Mouse (Mus musculus): ENCODE measurements around the gene Usp12. TPM values are rescaled to one million over a fixed set of nuclear protein-coding genes. Genes with fewer than 3 reads are reported as not detected.

The Usp12 gene
- polyA plus RNA-seq, 1 experiment from 2014 or later = 15.2 TPM

GRCm38 (mm10) chr5:146832435-146832768 is 37.6 kb upstream of the Usp12 start:
- Histone ChIP-seq H3K9me3 (no peaks in the 10 kb centered on the region), H3K4me3 (peak overlapping the region; percentile 91), H3K27me3 (no peaks in the 10 kb centered on the region), H3K9ac (peak overlapping the region; percentile 94), H3K27ac (peak overlapping the region; percentile 89), H3K4me2 (peak overlapping the region; percentile 82), H3K36me3 (peaks cover 31% of the 10 kb centered on the region), H3K4me1 (replicated peaks) (peaks cover 29% of the 10 kb centered on the region)
- no peak for ATAC-seq (ENCODE audit: low FRiP score)
- 48% methylated on average over 7 of the region's 7 CpGs for WGBS

- Histone ChIP-seq H3K27me3 (no peaks in the 10 kb centered on the region), H3K9ac (no peak overlapping the region), H3K36me3 (peaks cover 2% of the 10 kb centered on the region), H3K4me3 (no peak overlapping the region), H3K4me1 (replicated peaks) (peaks cover 23% of the 10 kb centered on the region), H3K27ac (no peak overlapping the region), H3K4me2 (no peak overlapping the region), H3K9me3 (no peaks in the 10 kb centered on the region)
- no peak for ATAC-seq (ENCODE audit: low FRiP score)
- 47% methylated on average over 8 of the region's 8 CpGs for WGBS
These were observed 34.7 kb upstream of the Usp12 start for GRCm38 (mm10) chr5:146829528-146829927.

- Histone ChIP-seq H3K36me3 (no peaks in the 10 kb centered on the region), H3K27me3 (no peaks in the 10 kb centered on the region), H3K9ac (no peak overlapping the region), H3K4me2 (no peak overlapping the region), H3K9me3 (no peaks in the 10 kb centered on the region), H3K27ac (no peak overlapping the region), H3K4me3 (no peak overlapping the region), H3K4me1 (replicated peaks) (0 out of 2 replicates have a peak, but pooled peaks cover 6% of the 10 kb centered on the region)
- no peak for ATAC-seq (ENCODE audit: low FRiP score)
- WGBS = 86% methylated on average over 5 of the region's 5 CpGs
These were observed 28.2 kb upstream of the Usp12 start for GRCm38 (mm10) chr5:146823005-146823404.

GRCm38 (mm10) chr5:146818906-146819623 is 24.3 kb upstream of the Usp12 start:
- no peaks in the 10 kb centered on the region for H3K9me3 ChIP-seq
- H3K27me3 ChIP-seq = no peaks in the 10 kb centered on the region
- no peak overlapping the region for H3K27ac ChIP-seq
- no peaks in the 10 kb centered on the region for H3K4me1 ChIP-seq (replicated peaks)
- no peak overlapping the region for H3K4me2 ChIP-seq
- H3K4me3 ChIP-seq = no peak overlapping the region
- no peak for ATAC-seq (ENCODE audit: low FRiP score)
- H3K9ac ChIP-seq = no peak overlapping the region
- H3K36me3 ChIP-seq = no peaks in the 10 kb centered on the region
- 64% methylated on average over 8 of the region's 8 CpGs for WGBS

- Histone ChIP-seq H3K9me3 (no peaks in the 10 kb centered on the region), H3K4me1 (replicated peaks) (no peaks in the 10 kb centered on the region), H3K27ac (no peak overlapping the region), H3K9ac (no peak overlapping the region), H3K27me3 (no peaks in the 10 kb centered on the region), H3K4me2 (no peak overlapping the region), H3K4me3 (no peak overlapping the region), H3K36me3 (no peaks in the 10 kb centered on the region)
- WGBS = 85% methylated on average over 8 of the region's 8 CpGs
- no peak for ATAC-seq (ENCODE audit: low FRiP score)
These were observed 22.8 kb upstream of the Usp12 start for GRCm38 (mm10) chr5:146817583-146817982.

GRCm38 (mm10) chr5:146815394-146815793 is 20.6 kb upstream of the Usp12 start:
- no peaks in the 10 kb centered on the region for H3K4me1 ChIP-seq (replicated peaks)
- H3K4me3 ChIP-seq = no peak overlapping the region
- no peak overlapping the region for H3K9ac ChIP-seq
- WGBS = 85% methylated on average over 4 of the region's 4 CpGs
- H3K27me3 ChIP-seq = no peaks in the 10 kb centered on the region
- H3K9me3 ChIP-seq = no peaks in the 10 kb centered on the region
- no peaks in the 10 kb centered on the region for H3K36me3 ChIP-seq
- H3K4me2 ChIP-seq = no peak overlapping the region
- ATAC-seq (ENCODE audit: low FRiP score) = no peak
- no peak overlapping the region for H3K27ac ChIP-seq

- Histone ChIP-seq H3K36me3 (no peaks in the 10 kb centered on the region), H3K27me3 (no peaks in the 10 kb centered on the region), H3K9me3 (no peaks in the 10 kb centered on the region), H3K9ac (no peak overlapping the region), H3K4me3 (no peak overlapping the region), H3K4me1 (replicated peaks) (no peaks in the 10 kb centered on the region), H3K27ac (no peak overlapping the region), H3K4me2 (no peak overlapping the region)
- 86% methylated on average over 4 of the region's 4 CpGs for WGBS
- no peak for ATAC-seq (ENCODE audit: low FRiP score)
These were observed 18.6 kb upstream of the Usp12 start for GRCm38 (mm10) chr5:146813421-146813820.

GRCm38 (mm10) chr5:146812866-146813265 is 18.1 kb upstream of the Usp12 start:
- Histone ChIP-seq H3K4me2 (no peak overlapping the region), H3K4me3 (no peak overlapping the region), H3K36me3 (no peaks in the 10 kb centered on the region), H3K27me3 (no peaks in the 10 kb centered on the region), H3K27ac (no peak overlapping the region), H3K9me3 (no peaks in the 10 kb centered on the region), H3K9ac (no peak overlapping the region), H3K4me1 (replicated peaks) (no peaks in the 10 kb centered on the region)
- no peak for ATAC-seq (ENCODE audit: low FRiP score)
- WGBS = 91% methylated on average over 5 of the region's 5 CpGs

- H3K27ac ChIP-seq = no peak overlapping the region
- H3K4me1 ChIP-seq (replicated peaks) = no peaks in the 10 kb centered on the region
- no peaks in the 10 kb centered on the region for H3K9me3 ChIP-seq
- H3K9ac ChIP-seq = no peak overlapping the region
- H3K4me2 ChIP-seq = no peak overlapping the region
- no peak overlapping the region for H3K4me3 ChIP-seq
- no peaks in the 10 kb centered on the region for H3K36me3 ChIP-seq
- 78% methylated on average over 5 of the region's 5 CpGs for WGBS
- ATAC-seq (ENCODE audit: low FRiP score) = no peak
- no peaks in the 10 kb centered on the region for H3K27me3 ChIP-seq
These were observed 15.1 kb upstream of the Usp12 start for GRCm38 (mm10) chr5:146809951-146810350.

GRCm38 (mm10) chr5:146806004-146806430 is 11.2 kb upstream of the Usp12 start:
- Histone ChIP-seq H3K27me3 (no peaks in the 10 kb centered on the region), H3K4me3 (no peak overlapping the region), H3K36me3 (no peaks in the 10 kb centered on the region), H3K4me1 (replicated peaks) (no peaks in the 10 kb centered on the region), H3K9me3 (peaks cover 10% of the 10 kb centered on the region; the same call in 1 of the 2 replicates), H3K4me2 (no peak overlapping the region), H3K27ac (no peak overlapping the region), H3K9ac (no peak overlapping the region)
- WGBS = 84% methylated on average over 8 of the region's 8 CpGs
- ATAC-seq (ENCODE audit: low FRiP score) = no peak

GRCm38 (mm10) chr5:146798031-146798430 is 3.2 kb upstream of the Usp12 start:
- Histone ChIP-seq H3K36me3 (no peaks in the 10 kb centered on the region), H3K27me3 (no peaks in the 10 kb centered on the region), H3K4me3 (no peak overlapping the region), H3K4me2 (no peak overlapping the region), H3K4me1 (replicated peaks) (peaks cover 9% of the 10 kb centered on the region), H3K9me3 (peaks cover 10% of the 10 kb centered on the region; the same call in 1 of the 2 replicates), H3K9ac (no peak overlapping the region), H3K27ac (no peak overlapping the region)
- no peak for ATAC-seq (ENCODE audit: low FRiP score)
- 41% methylated on average over 9 of the region's 9 CpGs for WGBS

GRCm38 (mm10) chr5:146795728-146796127 is 922 bp upstream of the Usp12 start:
- H3K9ac ChIP-seq = no peak overlapping the region
- no peaks in the 10 kb centered on the region for H3K9me3 ChIP-seq
- 76% methylated on average over 13 of the region's 13 CpGs for WGBS
- no peaks in the 10 kb centered on the region for H3K36me3 ChIP-seq
- peaks cover 31% of the 10 kb centered on the region for H3K4me1 ChIP-seq (replicated peaks)
- H3K27ac ChIP-seq = no peak overlapping the region
- no peak overlapping the region for H3K4me2 ChIP-seq
- H3K27me3 ChIP-seq = no peaks in the 10 kb centered on the region
- no peak for ATAC-seq (ENCODE audit: low FRiP score)
- H3K4me3 ChIP-seq = no peak overlapping the region

- ATAC-seq (ENCODE audit: low FRiP score) = peak; percentile 75
- peak overlapping the region; percentile 93 for H3K27ac ChIP-seq
- peak overlapping the region; percentile 86 for H3K4me2 ChIP-seq
- no peaks in the 10 kb centered on the region for H3K27me3 ChIP-seq
- H3K4me1 ChIP-seq (replicated peaks) = peaks cover 43% of the 10 kb centered on the region
- peak overlapping the region; percentile 97 for H3K9ac ChIP-seq
- no peaks in the 10 kb centered on the region for H3K36me3 ChIP-seq
- under 1% methylated on average over 72 of the region's 83 CpGs for WGBS
- peak overlapping the region; percentile 98 for H3K4me3 ChIP-seq
- H3K9me3 ChIP-seq = no peaks in the 10 kb centered on the region
These were observed 538 bp downstream of the Usp12 start for GRCm38 (mm10) chr5:146794084-146794852.
